Mouse (Mus musculus): ENCODE measurements around the gene Fezf2.
A peak's percentile ranks its signal among the peaks of the same experiment; 100 is the strongest.

Gene Fezf2

DNA sequence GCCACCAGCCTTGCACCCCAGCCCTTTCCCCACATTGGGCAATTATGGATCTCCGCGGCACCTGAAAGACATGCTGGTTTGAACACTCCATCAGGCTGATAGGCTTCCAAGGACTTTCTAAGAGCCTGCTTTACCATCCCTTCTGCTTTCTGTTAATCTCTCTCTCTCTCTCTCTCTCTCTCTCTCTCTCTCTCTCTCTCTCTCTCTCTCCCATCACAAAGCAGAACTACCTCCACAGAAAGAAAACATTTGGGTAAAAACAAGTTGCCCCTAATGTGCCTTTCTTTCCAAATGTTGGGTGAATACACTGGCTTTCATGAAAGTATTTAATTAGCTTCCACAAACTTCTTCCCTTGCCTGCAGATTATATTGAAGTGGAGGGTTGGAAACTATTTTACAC, at the start of gene Fezf2:
Gene Fezf2, minus strand, starts transcription at position 101 of the 400 bp plus-strand sequence.
- DNase-seq = no peak

DNA sequence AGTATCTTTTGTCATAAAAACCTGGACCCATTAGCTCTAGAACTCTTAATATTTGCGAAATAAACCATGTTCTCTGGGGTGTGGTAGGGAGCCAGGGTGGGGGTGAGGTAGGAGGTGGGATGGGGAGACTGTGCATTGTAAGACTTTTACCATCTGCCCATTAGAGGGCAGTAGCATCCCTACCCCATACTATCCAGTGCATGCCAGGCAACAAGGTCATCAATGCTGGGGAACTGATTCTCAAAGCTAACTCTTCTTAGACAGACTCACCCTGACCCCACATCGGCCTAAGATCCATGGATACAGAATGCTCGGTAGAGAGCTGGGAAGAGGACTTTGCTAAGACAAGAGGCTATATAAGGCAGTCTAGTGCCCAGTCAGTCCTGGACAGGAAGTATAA, 49.6 kb upstream of the Fezf2 start:
- DNase-seq = no peak

DNA sequence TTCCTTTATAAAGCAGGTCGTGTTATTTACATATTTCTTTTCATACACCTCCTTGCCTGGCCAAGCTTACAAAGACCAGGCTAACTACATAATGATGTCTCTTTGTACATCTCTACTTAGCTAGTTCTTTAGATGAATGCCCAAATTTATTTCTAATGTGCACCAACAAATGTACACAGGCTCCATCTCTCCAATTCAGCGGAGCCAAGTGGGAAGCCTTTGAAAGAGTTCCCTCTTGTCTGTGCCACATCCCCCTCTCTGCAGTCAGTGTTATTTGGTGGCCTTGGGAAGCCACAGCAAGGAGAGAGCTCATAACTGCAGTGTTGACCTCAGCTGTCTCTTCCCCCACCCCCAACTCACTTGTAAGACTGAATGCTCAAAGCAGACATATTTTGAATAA, 46.3 kb upstream of the Fezf2 start:
- no peak for DNase-seq

DNA sequence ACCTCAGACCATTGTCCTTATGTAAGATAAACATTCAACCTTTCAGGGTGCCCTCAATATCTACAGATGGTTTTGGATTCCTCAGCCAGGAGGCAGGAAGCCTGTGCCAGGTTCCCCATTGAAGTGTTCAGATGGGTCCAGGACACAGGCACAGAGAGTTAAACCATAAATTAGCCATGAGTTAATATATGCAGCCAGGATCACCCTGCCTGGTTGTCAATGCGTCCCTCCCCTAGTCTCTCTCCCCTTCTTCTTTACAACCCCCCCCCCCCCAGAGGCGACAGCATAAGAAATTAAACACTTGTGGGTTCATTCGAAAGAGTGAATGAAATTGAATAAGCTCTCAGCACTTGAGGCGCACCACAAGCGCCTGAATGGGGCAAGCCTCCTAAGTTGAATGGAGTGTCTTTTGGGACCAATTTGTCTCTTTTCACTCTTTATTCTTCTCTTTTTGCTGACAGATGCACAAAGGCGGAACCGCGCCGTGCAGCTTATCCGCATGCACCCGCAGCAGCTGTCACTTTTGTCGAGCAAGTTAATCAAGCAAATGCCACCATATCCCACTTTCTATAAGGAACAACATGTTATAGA, 45.4 kb upstream of the Fezf2 start:
- DNase-seq = peak; percentile 60

DNA sequence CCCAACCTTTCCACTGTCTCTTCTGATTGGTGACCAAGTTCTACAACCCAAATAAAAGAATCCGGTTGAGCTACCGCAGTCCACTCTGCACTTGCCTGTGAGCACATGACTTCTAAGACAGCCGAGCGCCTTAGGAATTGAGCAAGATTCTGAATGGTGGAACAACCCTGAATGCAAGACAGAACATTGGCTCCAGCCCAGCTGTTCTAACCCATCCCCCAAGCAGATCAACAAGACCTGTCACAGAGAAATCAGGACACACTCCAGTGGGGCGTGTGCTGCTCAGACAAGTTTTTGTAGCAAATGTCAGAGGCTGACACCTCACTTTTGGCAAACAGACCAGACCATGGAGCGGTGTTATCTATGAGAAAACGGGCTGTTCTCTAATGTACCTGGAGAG, 43.2 kb upstream of the Fezf2 start:
- DNase-seq = no peak

DNA sequence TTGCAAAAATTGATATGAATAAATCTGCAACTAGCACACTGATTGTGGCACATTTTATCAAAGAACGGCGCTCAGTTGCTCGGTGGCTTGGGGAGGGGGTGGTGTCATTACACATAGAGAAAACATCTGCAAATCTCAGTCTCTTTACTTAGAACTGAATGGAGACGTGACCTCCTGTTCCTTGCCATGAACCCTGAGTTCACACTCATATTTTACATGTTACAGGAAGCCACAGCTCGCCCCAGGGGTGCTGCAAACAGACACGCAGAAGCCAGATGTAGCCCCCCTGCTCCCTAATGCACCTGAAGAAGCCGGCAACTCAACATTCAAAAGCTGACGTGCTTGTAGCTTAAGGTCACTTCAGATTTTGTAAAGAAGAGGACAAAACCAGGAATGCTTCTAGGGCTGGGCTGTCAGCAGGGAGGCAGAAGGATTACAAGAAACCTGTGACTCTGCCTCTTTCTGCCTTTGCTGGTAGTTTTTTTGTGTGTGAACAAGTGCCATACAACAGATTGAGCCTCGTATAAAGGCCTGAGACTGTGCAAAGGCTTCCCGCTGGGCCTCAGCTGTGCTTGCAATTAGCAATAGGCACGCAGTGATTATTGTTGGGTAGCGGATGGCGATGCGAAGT, 40.9 kb upstream of the Fezf2 start:
- DNase-seq = peak; percentile 82

DNA sequence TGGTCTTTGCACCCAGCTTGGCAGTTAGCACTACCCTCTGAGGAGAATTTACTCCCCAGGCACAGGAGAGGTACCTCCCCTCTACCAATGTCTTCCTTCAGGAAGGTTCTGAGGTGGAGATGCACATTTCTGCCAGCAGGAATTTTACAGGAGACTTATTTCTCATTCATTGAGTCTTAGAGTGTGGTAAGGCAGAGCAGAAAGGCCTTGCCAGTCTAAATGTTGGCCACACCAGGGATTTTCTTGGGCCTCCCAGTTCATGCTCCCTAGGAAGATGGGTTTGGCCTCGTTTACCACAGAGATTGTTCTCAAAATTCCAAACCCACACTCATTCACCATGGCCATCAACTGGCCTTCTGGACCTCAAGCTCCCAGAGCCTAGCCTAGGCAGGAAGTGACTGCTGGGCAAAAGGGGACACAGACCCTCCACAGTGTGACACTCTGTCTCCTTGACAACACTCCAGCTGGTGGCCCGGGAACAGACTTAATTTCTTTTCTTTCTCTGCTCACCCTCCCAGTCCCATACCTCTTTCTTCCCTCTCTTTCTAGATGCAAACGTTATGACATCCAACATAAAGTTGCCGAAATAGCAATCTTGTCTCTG, 40.3 kb upstream of the Fezf2 start:
- DNase-seq = no peak

DNA sequence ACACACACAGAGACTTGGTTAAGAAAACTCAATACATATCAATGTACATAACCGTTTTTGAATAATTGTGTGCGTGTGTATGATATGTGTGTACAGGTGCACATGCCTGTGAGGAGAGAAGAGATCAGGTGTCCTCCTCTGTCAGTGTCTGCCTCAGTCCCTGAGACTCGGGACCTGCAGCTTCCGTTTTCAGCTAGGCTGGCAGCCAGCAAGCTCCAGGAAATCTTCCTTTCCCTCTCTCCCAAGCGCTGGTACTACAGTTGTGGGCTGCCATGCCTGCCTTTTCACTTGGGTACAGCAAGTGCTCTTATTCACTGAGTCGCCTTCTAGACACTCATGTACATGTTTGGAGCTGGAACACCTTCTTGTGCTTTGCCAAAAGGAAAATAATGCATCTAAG, 39.2 kb upstream of the Fezf2 start:
- DNase-seq = no peak

DNA sequence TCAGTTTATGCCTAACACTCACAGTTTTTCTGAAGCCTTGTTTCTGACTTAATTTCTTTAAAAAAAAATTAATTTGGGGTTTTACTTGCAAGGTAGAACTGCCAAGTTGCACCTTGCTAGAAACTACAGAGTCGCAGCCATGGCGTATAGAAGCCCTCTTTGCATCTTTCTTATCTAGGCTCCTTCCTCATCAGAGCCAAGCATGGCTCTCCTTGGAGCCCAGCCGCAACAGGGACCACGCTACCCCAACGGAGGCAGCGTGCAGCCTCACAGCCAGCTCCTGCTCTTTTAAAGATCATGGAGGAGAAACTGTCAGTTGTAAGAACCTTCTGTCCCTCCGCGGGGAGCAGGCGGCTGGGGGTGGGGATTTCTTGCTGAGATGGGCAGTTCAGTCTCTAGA, 29.9 kb upstream of the Fezf2 start:
- no peak for DNase-seq

DNA sequence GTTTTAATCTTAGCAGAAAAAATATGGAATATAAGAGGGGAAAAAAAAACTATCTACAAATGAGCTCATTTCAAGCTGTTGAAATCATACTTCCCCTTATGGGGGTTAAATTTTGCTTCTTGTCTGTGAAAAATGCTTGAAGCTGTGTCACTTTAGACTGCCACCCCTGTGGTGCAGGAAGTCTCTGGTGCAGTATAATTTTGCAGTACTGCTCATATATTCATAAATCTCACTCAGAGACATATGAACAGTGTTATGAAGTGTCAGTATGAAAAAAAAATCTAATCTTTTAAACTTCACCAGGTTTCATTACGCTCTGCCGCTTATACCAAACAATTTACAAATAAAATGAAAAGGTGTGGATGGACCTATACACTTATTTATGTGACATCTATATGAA, 29.3 kb upstream of the Fezf2 start:
- DNase-seq = no peak

DNA sequence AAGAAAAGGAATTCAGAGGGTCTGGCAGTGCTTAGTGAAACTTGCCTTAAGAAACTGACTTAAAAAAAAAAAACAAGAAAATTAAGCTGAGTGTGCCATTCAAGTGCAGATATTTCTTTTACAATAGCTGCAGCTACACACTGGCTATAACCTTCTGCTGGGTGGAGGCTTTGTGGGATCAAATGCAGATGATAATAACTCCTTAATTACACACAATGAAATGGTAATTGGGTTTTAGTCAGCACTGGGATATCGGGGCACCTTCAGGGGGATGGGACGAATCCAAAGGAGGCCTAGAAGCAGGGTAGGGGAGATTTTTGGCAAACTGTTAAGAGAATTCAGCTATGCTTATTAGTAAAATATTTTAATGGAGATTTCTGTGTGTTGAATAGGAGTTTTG, 27.5 kb upstream of the Fezf2 start:
- no peak for DNase-seq

DNA sequence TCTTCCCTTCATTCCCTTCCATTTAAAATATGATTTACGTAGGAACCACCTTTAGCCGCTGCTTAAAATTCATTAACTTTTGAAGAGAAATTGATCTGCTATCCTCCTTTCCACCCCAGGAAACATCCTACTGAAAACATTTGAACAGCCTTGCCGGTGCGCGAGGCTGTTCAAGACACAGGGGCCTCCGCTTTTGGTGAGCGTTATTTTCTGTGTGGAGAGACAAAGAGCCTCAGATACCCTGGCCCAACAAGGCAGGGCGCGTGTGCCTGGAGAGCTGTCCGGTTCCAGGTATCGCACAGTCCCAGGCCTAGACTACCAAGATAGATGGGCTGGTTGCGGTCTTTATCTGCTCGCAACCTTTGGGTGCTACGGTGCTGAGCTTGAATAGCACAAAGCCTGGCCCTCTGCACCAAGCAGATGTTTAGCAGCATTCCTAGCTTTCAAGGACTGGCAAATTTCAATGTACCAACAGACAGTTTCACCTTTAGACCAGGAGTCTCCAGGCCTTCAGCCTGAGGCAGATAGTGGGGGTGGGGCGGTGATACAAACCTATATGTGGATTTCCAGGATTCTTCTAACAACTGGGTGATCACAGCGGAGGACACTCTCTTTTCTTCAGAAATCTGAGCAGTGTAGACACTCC, 2.4 kb upstream of the Fezf2 start:
- DNase-seq = no peak

DNA sequence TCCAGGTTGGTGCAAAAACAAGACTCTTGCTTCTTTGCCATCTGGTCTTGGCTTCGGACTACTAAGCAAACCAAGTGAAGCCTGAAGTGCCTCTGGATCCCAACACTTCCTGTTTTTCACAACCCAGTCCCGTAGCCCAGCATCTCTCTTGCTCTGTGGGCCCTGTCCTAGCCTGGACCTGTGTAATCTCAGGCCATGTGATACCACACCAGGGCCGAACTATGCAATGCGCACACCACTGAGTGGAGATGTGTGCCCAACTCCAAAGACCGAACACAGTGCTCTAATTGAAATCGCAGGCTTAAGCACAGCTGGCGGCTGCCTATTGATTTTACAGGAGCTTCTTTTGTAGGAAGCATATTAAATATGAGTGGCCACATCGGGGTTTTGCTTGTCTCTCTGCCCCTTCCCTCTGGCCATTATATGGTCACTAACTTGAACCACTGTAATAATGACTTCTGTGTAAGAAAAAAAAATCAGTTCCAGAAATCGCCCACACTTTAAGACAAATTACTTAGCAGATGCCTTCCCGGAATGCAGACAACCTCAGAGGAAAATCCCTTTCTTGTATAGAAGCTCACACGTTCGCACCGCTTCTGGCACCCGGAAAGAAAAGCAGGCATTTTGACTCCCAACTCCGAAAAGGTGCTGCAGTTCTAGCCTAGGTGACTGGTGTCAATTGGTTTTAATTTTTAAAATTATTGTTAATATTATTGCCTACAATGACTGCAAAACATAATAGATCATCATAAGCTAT, 1.5 kb upstream of the Fezf2 start:
- DNase-seq = no peak

DNA sequence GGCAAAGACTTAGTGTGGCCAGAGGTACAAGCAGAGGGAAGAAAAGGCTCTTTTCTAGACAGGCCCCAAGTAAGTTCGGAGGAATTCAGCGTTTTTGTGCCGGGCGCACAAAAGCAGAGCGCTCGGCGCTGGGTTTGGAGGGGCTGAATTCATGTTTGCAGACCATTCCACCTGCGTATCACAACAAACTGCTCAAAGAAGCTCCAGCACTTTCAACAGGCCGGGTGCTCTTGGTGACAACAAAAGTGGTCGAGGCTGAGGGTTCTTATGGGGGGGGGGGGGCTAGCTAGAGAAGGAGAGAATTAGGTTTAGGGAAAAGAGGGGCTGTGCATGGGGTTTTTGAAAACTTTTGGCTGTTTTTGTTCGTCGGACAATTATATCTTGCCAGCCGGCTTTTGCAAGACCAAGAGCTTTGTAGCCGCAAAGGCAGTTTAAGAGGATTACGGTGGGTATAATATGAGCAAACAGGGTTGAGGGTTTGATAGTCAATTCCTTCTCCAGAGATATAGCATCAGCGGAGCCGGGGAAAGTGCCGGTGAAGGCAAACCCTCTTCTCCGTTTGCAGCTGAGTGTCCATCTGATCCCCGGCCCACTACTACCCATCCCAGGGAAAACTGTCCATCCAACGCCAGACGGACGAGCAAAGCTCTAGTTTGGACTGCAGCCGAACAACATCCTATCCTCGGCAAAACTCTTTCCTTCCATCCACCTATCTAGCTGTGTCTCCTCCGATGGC, 956 bp downstream of the Fezf2 start:
- no peak for DNase-seq

DNA sequence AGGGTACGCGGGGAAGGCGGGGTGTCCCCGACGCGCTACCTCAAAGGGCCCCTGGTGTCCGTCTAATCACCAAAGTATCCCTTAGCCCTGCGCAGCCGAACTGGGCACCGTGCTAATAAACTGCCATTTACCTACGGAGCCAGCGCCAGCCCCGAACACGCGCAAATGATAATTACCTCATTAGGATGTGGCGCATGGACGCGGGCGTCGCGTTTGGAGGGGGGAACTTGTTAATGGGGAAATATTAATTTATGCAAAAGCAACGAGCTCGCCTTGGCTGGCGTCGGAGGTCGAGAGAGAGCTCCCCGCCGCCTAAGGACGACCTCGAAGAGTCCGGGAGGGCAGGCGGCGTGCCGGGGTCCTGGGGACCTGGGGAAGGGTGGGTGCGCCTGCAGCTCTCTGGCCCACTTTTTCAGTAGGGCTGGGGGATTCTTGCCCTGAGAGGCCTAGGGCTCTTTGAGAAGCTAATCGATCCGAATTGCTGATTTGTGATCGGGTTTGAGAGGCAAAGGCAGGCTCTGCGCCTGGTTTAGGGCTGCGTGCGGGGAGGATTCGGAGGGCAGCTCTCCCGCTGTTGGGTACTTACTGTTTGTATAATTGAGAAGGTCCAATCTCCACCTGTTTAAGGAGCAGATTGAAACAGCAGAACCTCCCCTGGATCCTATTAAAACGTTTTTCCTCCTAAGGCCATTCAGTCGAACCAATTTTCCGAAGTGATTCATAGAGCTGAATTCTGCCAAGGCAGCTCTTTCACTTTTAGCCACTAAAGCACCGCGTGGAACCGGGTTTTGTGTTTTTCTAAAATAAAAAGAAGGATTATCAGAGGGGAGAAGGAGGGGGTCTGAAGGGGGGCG, 1.8 kb downstream of the Fezf2 start:
- no peak for DNase-seq

DNA sequence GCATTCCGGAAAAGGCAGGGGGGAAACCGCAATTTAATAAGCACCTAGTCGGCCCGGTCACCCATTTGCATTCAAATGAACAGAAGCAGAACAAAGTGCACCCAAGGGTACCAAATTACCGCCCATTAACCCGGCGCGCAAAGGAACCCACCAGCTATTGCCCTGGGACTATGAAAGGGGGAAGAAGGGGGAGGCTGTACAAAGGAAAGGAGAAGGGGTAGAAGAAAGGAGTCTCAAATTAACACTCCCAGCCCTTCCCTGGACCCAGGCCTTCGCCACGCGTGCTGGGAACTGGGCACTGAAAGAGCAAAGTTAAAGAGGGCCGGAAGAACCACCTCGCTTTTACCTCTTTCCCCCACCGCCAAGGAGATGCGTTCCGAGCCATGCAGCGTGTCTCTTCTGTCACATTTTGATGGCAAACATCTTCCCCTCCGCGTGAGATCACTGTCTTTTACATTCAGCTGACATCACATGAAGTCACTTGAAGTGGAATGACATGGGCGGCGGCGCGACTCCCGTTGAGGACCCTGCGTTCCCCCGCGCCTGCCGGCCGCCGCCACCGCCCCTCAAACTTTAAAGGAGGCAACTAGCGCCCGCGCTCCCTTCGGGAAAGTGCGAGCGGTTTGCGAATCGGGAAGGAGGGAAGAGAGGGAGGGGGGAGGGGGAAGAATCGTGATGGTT, 2.6 kb downstream of the Fezf2 start:
- no peak for DNase-seq

DNA sequence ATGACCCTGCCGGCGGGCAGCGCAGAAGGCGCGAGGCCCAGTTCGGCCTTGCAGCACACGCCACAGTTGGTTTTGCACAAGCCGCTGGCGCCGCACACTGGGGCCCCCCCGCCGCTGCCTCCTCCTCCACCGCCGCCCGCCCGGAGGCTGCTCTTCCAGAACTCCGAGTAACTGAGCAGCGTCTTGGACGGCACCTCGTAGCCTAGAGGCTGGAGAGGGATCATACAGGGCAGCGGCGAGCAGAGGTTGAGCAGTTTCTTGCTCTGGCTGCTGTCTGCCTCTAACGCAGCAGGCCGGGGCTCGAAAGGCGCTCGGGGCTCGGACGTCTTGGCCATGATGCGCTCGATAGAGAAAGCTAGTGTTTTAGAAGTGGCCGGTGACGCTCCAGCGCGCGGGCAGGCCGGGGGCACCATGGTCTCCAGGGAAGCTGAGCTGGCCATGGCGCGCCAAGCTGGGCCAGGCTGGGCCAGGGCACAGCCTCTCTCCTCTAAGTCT, 3.2 kb downstream of the Fezf2 start:
- DNase-seq = no peak

DNA sequence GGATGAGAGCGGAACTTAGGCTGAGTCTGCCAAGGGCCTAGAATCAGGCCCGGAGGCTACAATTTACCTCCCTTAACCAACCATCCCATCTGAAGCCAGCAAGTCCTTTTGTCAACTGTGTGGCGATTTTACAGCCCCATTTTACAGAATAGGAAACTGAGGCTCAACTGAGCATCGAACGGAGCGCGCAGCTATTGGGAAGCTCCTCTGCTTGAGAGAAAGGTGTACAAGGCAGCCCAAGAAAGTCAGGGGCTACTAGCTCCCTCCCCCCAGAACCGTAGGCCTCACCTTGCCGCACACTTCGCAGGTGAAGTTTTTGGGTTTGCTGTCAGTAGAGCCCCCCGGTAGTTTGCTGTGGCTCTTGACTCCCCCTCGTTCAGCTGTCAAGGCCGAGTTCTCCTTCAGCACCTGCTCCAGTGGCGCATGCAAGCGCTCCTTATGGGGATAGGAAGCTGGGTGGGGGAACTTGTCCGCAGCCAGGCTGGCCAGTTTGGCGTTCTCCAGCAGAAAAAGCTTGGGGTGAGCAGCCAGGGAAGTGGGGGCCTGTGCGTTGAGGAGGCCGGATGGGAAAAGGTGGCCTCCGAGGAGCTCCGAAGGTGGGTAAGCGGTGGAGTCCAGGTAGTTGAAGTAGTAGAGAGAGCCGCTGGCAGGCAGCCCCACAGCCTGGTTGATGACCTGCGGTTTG, 3.8 kb downstream of the Fezf2 start:
- no peak for DNase-seq

DNA sequence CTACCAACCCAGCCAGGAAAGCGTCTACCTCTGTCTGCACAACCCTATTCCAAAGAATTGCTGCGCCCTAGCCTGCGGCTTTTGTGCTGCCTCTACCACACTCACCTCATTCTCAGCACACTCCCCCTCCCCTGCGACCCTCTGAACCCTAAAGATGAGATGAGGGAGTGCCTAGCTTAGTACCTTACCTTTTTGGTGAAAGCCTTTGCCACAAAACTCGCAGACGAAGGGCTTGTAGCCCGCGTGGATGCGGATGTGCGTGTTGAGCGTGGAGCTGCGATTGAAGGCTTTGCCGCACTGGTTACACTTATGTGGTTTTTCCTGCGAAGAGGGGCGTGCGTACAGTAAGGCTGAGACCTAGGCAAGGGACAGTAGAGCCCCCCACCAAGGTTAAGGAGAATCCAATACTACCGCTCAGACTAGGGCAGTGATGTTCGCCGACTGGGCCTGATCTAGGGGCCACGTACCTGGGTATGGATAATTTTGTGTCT, 4.5 kb downstream of the Fezf2 start:
- DNase-seq = no peak

DNA sequence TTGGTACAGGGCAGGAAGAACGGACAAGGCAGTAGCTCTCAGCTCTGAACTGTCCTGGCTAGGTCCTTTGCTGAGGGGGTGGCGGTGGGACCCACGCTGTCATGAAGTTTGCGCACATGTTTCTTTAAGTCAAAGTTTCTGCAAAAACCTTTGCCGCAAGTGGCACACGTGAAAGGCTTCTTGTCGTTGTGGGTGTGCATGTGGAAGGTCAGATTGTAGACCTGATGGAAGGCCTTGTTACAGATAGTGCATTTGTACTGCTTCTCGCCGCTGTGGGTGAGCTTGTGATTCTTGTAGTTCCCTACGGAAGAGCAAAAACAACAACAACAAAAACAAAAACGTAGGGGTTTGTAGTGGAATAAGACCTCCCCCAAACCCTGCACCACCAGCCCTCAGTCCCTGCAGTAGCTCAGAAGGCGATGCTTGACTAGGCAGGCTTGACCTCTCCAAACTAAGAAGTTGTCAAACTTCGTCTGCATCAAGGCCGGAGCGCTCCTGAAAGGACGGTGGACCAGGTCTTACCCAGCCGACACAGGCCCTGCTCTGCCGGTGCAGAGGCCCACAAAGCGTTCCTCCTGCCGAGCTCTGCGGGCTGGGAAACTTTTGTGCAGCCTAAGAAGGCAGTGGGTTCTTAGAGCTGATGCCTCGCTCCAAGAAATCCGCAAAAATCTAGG, 5.4 kb downstream of the Fezf2 start:
- no peak for DNase-seq
